In genomic region chr5:114228901-114229300, GRCm38 (mm10) we compare ENCODE assay signal across 27 mouse cellular contexts. TPM values are rescaled to one million over a fixed set of nuclear protein-coding genes. Genes with fewer than 3 reads are reported as not detected.
DNase-seq lines count a peak whose midpoint lies in the region; ATAC-seq and TF ChIP-seq lines count a peak whose summit lies in the region.
"Had no signal": no experiment of that assay in that cellular context is flagged by ENCODE, and none has a peak within 500 bp of the region (broad histone marks: within the 10 kb centered on the region; RNA-seq: fewer than 3 reads in every experiment).

No protein-coding gene starts in this region.

- H3K27me3 ChIP-seq in lung, embryonic 14.5 days (ENCODE audit: insufficient read depth, low read length) = no peaks in the 10 kb centered on the region
- no peaks in the 10 kb centered on the region for H3K27me3 ChIP-seq in lung, postnatal 0 days (replicated peaks; ENCODE audit: insufficient read depth, low read length)
- H3K27me3 ChIP-seq: CH12.LX; embryonic facial prominence, embryonic 13.5 days; embryonic facial prominence, embryonic 15.5 days; forebrain, embryonic 12.5 days had no signal

- peak; percentile 69 for DNase-seq in lung, embryonic 14.5 days
- no peak for DNase-seq in lung, postnatal 4 days
- peak; percentile 10 for DNase-seq in lung, postnatal 0 days (ENCODE audit: low spot score)
- no peak for DNase-seq in lung, adult 18-20 months
- DNase-seq in ES-CJ7 (ENCODE audit: low read depth, low spot score) (peak; percentile 38), ZHBTc4 (ENCODE audit: low read depth, low spot score) (peak; percentile 58)
- DNase-seq in ovary, postnatal 36 days (ENCODE audit: low spot score) = no peak
- DNase-seq: adrenal gland, adult 2 months; adrenal gland, postnatal 10 days; adrenal gland, postnatal 25 days; B cell, adult 2 months; cerebellum, adult 11 months; cerebellum, adult 18-20 months; cerebellum, adult 8-10 months; cerebellum, adult 9-11 months; cerebellum, postnatal 14 days; cerebellum, postnatal 36 days; embryo, embryonic 11 days had no signal

- no peak for TF ChIP-seq CTCF in lung, embryonic 14.5 days (IDR thresholded peaks at IDR 0.05; ENCODE audit: low read depth)
- TF ChIP-seq CTCF in lung, postnatal 0 days (IDR thresholded peaks at IDR 0.05) = no peak

- WGBS in lung, embryonic 14.5 days = 64% methylated on average over 5 of the region's 5 CpGs
- 60% methylated on average over 5 of the region's 5 CpGs for WGBS in lung, postnatal 0 days

- H3K4me2 ChIP-seq in lung, embryonic 14.5 days = no peak overlapping the region
- H3K4me2 ChIP-seq in lung, postnatal 0 days (replicated peaks; ENCODE audit: low read depth, low read length) = no peak overlapping the region
- H3K4me2 ChIP-seq: embryonic facial prominence, embryonic 13.5 days; embryonic facial prominence, embryonic 15.5 days; forebrain, embryonic 12.5 days had no signal

- H3K9me3 ChIP-seq in lung, embryonic 14.5 days (ENCODE audit: low read depth, low read length) = peaks cover 8% of the 10 kb centered on the region; the same call in 1 of the 2 replicates
- no peaks in the 10 kb centered on the region for H3K9me3 ChIP-seq in lung, postnatal 0 days (ENCODE audit: low read length)

- H3K27ac ChIP-seq in lung, embryonic 14.5 days (ENCODE audit: low read depth) = no peak overlapping the region
- no peak overlapping the region for H3K27ac ChIP-seq in lung, postnatal 0 days (ENCODE audit: low read length)
- H3K27ac ChIP-seq: embryonic facial prominence, embryonic 13.5 days; embryonic facial prominence, embryonic 15.5 days; forebrain, embryonic 10.5 days; forebrain, embryonic 12.5 days had no signal

- H3K4me1 ChIP-seq in lung, embryonic 14.5 days (ENCODE audit: insufficient read depth) = no peaks in the 10 kb centered on the region
- no peaks in the 10 kb centered on the region for H3K4me1 ChIP-seq in lung, postnatal 0 days (ENCODE audit: insufficient read depth, low read depth, low read length)
- H3K4me1 ChIP-seq: embryonic facial prominence, embryonic 13.5 days; embryonic facial prominence, embryonic 15.5 days; forebrain, embryonic 10.5 days; forebrain, embryonic 12.5 days had no signal

- H3K4me3 ChIP-seq in lung, embryonic 14.5 days (ENCODE audit: low read depth, low read length) = no peak overlapping the region
- no peak overlapping the region for H3K4me3 ChIP-seq in lung, postnatal 0 days (ENCODE audit: low read depth, low read length)
- H3K4me3 ChIP-seq: embryonic facial prominence, embryonic 13.5 days; embryonic facial prominence, embryonic 15.5 days; erythroblast, embryonic 14.5 days; forebrain, embryonic 10.5 days; forebrain, embryonic 12.5 days had no signal

- TF ChIP-seq EP300 in lung, postnatal 0 days (IDR thresholded peaks at IDR 0.05) = no peak

- no peak overlapping the region for H3K9ac ChIP-seq in lung, embryonic 14.5 days
- no peak overlapping the region for H3K9ac ChIP-seq in lung, postnatal 0 days (replicated peaks; ENCODE audit: low read depth)
- H3K9ac ChIP-seq: embryonic facial prominence, embryonic 13.5 days; embryonic facial prominence, embryonic 15.5 days; forebrain, embryonic 12.5 days had no signal

- ATAC-seq in lung, embryonic 14.5 days (ENCODE audit: insufficient read depth) = no peak; the same call in 1 of the 2 replicates
- no peak for ATAC-seq in lung, postnatal 0 days
- ATAC-seq: CD4-positive, CD25-positive, alpha-beta regulatory T cell, adult 4 months; forebrain, embryonic 14.5 days; forebrain, embryonic 16.5 days had no signal

- no peaks in the 10 kb centered on the region for H3K36me3 ChIP-seq in lung, embryonic 14.5 days (ENCODE audit: insufficient read depth)
- H3K36me3 ChIP-seq in lung, postnatal 0 days (ENCODE audit: insufficient read depth, low read length) = 0 out of 2 replicates have a peak, but pooled peaks cover 3% of the 10 kb centered on the region
- H3K36me3 ChIP-seq: forebrain, embryonic 10.5 days; forebrain, embryonic 12.5 days had no signal

RNA-seq across cellular contexts. Expression of gene Foxn4, which starts 44.7 kb away (rescaled TPM):
- polyA plus RNA-seq in lung, embryonic 14.5 days (2014; fragmentation: Nextera tagmentation; extraction: Ambion mirVana) = 0.16 and 0.22 TPM in 2 replicates
- polyA plus RNA-seq in lung, postnatal 0 days (2015; fragmentation: Nextera tagmentation; extraction: Ambion mirVana) = 0.74 and 0.81 TPM in 2 replicates
- polyA plus RNA-seq: adrenal gland, adult 2 months; CD4-positive, CD25-positive, alpha-beta regulatory T cell, adult 4 months; erythroblast, embryonic 14.5 days had no signal

Comparison
In these comparisons a context has a peak if more than half of its experiments do, and no peak if none do; other contexts are left out.
1. DNase-seq: peak in lung, embryonic 14.5 days (single experiment), lung, postnatal 0 days (single experiment), ES-CJ7 (single experiment) and ZHBTc4 (single experiment); none in lung, postnatal 4 days (0 of 2), lung, adult 18-20 months (0 of 2) and ovary, postnatal 36 days (single experiment).